Mouse (Mus musculus): ENCODE measurements around the gene Ryr1.

DNA sequence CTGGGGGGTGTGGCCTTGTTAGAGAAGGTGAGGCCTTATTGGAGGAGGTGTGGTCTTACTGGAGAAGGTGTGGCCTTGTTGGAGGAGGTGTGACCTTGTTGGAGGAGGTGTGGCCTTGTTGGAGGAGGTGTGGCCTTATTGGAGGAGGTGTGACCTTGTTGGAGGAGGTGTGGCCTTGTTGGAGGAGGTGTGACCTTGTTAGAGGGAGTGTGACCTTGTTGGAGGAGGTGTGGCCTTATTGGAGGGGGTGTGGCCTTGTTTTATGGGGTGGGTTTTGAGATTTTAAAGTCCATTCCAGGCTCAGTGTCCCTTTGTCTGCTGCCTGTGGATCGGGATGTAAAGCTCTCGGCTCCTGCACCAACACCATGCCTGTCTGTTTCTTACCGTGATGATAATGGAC lies 40.6 kb downstream of the Ryr1 start:
- TF ChIP-seq POLR2A (IDR thresholded peaks at IDR 0.05; ENCODE audit: borderline replicate concordance, low read depth, low read length) (no peak), CTCF (IDR thresholded peaks at IDR 0.05; ENCODE audit: low read depth, low read length) (no peak)

Measured in bone marrow macrophage, adult 2 months (primary cell).